Mouse (Mus musculus): Measurements from ENCODE around the gene Gm4756. TPM values are rescaled to one million over a fixed set of nuclear protein-coding genes. Genes with fewer than 3 reads are reported as not detected.

Gm4756 gene
- polyA plus RNA-seq, 1 experiment from 2014 or later: not detected

GRCm38 (mm10) chr12:72554347-72554746, 95.1 kb downstream of the Gm4756 start:
- no peaks in the 10 kb centered on the region for H3K9me3 ChIP-seq
- H3K4me2 ChIP-seq: no peak overlapping the region
- no peak overlapping the region for H3K27ac ChIP-seq
- peaks cover 10% of the 10 kb centered on the region; the same call in 1 of the 2 replicates for H3K36me3 ChIP-seq
- 74% methylated on average over 4 of the region's 4 CpGs for WGBS
- no peak overlapping the region for H3K4me3 ChIP-seq
- H3K4me1 ChIP-seq: no peaks in the 10 kb centered on the region
- no peak for ATAC-seq (ENCODE audit: insufficient number of reproducible peaks, insufficient read depth, low FRiP score, low TSS enrichment, low read depth)
- no peak overlapping the region for H3K9ac ChIP-seq
- H3K27me3 ChIP-seq: no peaks in the 10 kb centered on the region

GRCm38 (mm10) chr12:72538571-72538970, 110.9 kb downstream of the Gm4756 start:
- Histone ChIP-seq H3K4me2 (no peak overlapping the region), H3K36me3 (peaks cover 21% of the 10 kb centered on the region), H3K27me3 (no peaks in the 10 kb centered on the region), H3K4me1 (peaks cover 15% of the 10 kb centered on the region), H3K4me3 (no peak overlapping the region), H3K27ac (no peak overlapping the region), H3K9ac (no peak overlapping the region), H3K9me3 (no peaks in the 10 kb centered on the region)
- ATAC-seq (ENCODE audit: insufficient number of reproducible peaks, insufficient read depth, low FRiP score, low TSS enrichment, low read depth): no peak
- WGBS: 74% methylated on average over 10 of the region's 10 CpGs

- Histone ChIP-seq H3K4me1 (peaks cover 15% of the 10 kb centered on the region), H3K4me2 (peak within 1 kb of the TSS; percentile 68), H3K9ac (peak within 1 kb of the TSS; percentile 80), H3K27ac (peak within 1 kb of the TSS; percentile 52; the same call in 1 of the 2 replicates), H3K4me3 (peak within 1 kb of the TSS; percentile 75), H3K36me3 (no peaks in the 10 kb centered on the region), H3K27me3 (no peaks in the 10 kb centered on the region), H3K9me3 (no peaks in the 10 kb centered on the region)
- under 1% methylated on average over 45 of the region's 45 CpGs for WGBS
- peak; percentile 98 for ATAC-seq (ENCODE audit: insufficient number of reproducible peaks, insufficient read depth, low FRiP score, low TSS enrichment, low read depth)
Measured at GRCm38 (mm10) chr12:72536021-72536597, 113.4 kb downstream of the Gm4756 start, which contains the start of gene Pcnx4. Gene Pcnx4, plus strand, starts transcription at chr12:72536383.

GRCm38 (mm10) chr12:72535599-72535998, 113.9 kb downstream of the Gm4756 start:
- ATAC-seq (ENCODE audit: insufficient number of reproducible peaks, insufficient read depth, low FRiP score, low TSS enrichment, low read depth): no peak; the same call in 1 of the 2 replicates
- 43% methylated on average over 3 of the region's 3 CpGs for WGBS
- H3K9me3 ChIP-seq: no peaks in the 10 kb centered on the region
- H3K27ac ChIP-seq: peak overlapping the region; percentile 52; the same call in 1 of the 2 replicates
- H3K4me1 ChIP-seq: peaks cover 15% of the 10 kb centered on the region
- peak overlapping the region; percentile 68 for H3K4me2 ChIP-seq
- peak overlapping the region; percentile 80 for H3K9ac ChIP-seq
- H3K27me3 ChIP-seq: no peaks in the 10 kb centered on the region
- H3K36me3 ChIP-seq: no peaks in the 10 kb centered on the region
- peak overlapping the region; percentile 75 for H3K4me3 ChIP-seq

DNA sequence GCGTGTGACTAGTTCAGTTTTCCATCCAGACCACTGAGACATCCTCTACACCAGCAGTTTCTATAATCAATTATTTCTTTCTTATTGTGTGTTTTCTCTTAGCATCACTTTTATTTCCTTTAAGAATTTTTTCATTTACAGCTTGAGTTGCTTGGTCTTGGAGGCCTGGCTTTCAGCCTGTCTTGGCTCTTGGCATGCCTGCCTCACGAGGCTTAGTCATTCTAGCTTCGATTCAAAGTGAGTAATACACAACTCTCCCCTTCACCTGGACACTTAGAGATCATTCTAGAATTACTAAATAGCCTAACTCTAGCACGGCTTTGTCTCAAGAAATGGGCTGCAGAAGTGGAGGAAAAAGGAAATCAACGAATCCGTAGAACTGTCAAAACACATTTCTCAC, 115.5 kb downstream of the Gm4756 start:
- Histone ChIP-seq H3K4me2 (no peak overlapping the region), H3K4me3 (no peak overlapping the region), H3K36me3 (no peaks in the 10 kb centered on the region), H3K9me3 (no peaks in the 10 kb centered on the region), H3K9ac (no peak overlapping the region), H3K27me3 (no peaks in the 10 kb centered on the region), H3K4me1 (peaks cover 15% of the 10 kb centered on the region), H3K27ac (no peak overlapping the region)
- WGBS: 83% methylated on average over 6 of the region's 6 CpGs
- ATAC-seq (ENCODE audit: insufficient number of reproducible peaks, insufficient read depth, low FRiP score, low TSS enrichment, low read depth): no peak

DNA sequence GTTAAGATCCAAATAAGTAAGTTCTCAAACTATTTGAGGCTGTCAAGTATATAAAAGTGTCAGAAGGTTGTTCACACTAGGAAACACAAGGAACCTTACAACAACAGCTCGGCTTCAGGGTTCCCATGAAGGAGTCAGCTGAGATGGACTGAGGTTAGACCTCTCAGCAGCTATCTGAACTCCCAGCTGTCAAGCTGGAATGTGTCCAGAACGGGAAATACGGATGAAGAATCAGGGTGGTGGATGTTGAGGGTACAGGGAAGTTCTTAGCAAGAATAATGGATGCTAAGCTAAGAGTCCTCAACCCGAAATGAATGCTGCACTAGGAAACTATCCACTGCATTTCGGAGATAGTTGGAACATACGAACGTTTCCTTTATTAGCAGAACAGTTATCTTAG, 117.2 kb downstream of the Gm4756 start:
- WGBS: 81% methylated on average over 7 of the region's 7 CpGs
- Histone ChIP-seq H3K4me1 (peaks cover 6% of the 10 kb centered on the region), H3K36me3 (no peaks in the 10 kb centered on the region), H3K4me3 (no peak overlapping the region), H3K9me3 (no peaks in the 10 kb centered on the region), H3K4me2 (no peak overlapping the region), H3K27ac (no peak overlapping the region), H3K9ac (no peak overlapping the region), H3K27me3 (no peaks in the 10 kb centered on the region)
- ATAC-seq (ENCODE audit: insufficient number of reproducible peaks, insufficient read depth, low FRiP score, low TSS enrichment, low read depth): no peak

Other genes starting within 250 kb of the Gm4756 start
- 41.0 and 43.8 TPM in 2 replicates for gene Rtn1, start 240.6 kb downstream of the Gm4756 start, polyA plus RNA-seq (2015; fragmentation: Nextera tagmentation; extraction: Ambion mirVana)
- 0.93 and 2.0 TPM in 2 replicates for gene Lrrc9, start 207.8 kb downstream of the Gm4756 start, polyA plus RNA-seq (2015; fragmentation: Nextera tagmentation; extraction: Ambion mirVana)
- gene Pcnx4, start 113.3 kb downstream of the Gm4756 start, polyA plus RNA-seq (2015; fragmentation: Nextera tagmentation; extraction: Ambion mirVana): 12.6 and 14.9 TPM in 2 replicates
- gene Dhrs7, start 15.2 kb upstream of the Gm4756 start, polyA plus RNA-seq (2015; fragmentation: Nextera tagmentation; extraction: Ambion mirVana): 16.6 and 22.7 TPM in 2 replicates
- gene Ppm1a, start 107.8 kb upstream of the Gm4756 start, polyA plus RNA-seq (2015; fragmentation: Nextera tagmentation; extraction: Ambion mirVana): 46.6 and 54.8 TPM in 2 replicates

Measured in embryonic facial prominence, embryonic 13.5 days (tissue).